Mouse (Mus musculus) MEL (cell line): ENCODE results near the gene Prss34. TPM values are rescaled to one million over a fixed set of nuclear protein-coding genes. Genes with fewer than 3 reads are reported as not detected.

Source experiments
- DNase-seq: peaks from one replicate; pipeline ENCODE4 v3.0.0; 2011; ENCODE audit warnings: low read depth, low spot score
- H3K27ac ChIP-seq: 2 replicates; pipeline ENCODE4 v1.5.1; 2012; ENCODE audit warnings: low read depth, mild to moderate bottlenecking, control low read depth, low read length, moderate library complexity; ENCODE audit not compliant: control insufficient read depth
- H3K27me3 ChIP-seq, 2 experiments: fragments of 150-350 bp in 1 of 2; sonication (generic) in 1 of 2; 2 replicates each; pipeline ENCODE4 v1.6.1; 2012; ENCODE audit warnings: low read length in 2 of 2, mild to moderate bottlenecking in 2 of 2, improper control_type of control experiment in 1 of 2, moderate library complexity in 1 of 2; ENCODE audit not compliant: insufficient read depth in 2 of 2, control insufficient read depth in 1 of 2
- H3K36me3 ChIP-seq, 2 experiments: 2 replicates each; pipeline ENCODE4 v1.6.1; 2012 to 2014; ENCODE audit warnings: low read length in 2 of 2, improper control_type of control experiment in 1 of 2, inconsistent platforms in 1 of 2, mild to moderate bottlenecking in 1 of 2; ENCODE audit not compliant: insufficient read depth in 2 of 2, control insufficient read depth in 1 of 2
- H3K4me1 ChIP-seq, 2 experiments: fragments of 150-350 bp in 1 of 2; sonication (generic) in 1 of 2; 2 replicates each; pipeline ENCODE4 v1.6.1; 2012; ENCODE audit warnings: low read length in 2 of 2, improper control_type of control experiment in 1 of 2, mild to moderate bottlenecking in 1 of 2; ENCODE audit not compliant: insufficient read depth in 2 of 2, control insufficient read depth in 1 of 2
- H3K4me3 ChIP-seq, 2 experiments: fragments of 150-350 bp in 1 of 2; sonication (generic) in 1 of 2; 2 replicates each; pipeline ENCODE4 v1.5.1; 2012; ENCODE audit warnings: low read depth in 2 of 2, low read length in 2 of 2, mild to moderate bottlenecking in 2 of 2, moderate library complexity in 2 of 2, control low read depth in 1 of 2, improper control_type of control experiment in 1 of 2; ENCODE audit not compliant: control insufficient read depth in 1 of 2, insufficient read depth in 1 of 2
- H3K79me2 ChIP-seq: 2 replicates; pipeline ENCODE4 v1.6.1; 2012; ENCODE audit warnings: mild to moderate bottlenecking, low read length, moderate library complexity; ENCODE audit not compliant: control insufficient read depth, poor library complexity, insufficient read depth
- H3K9ac ChIP-seq: 2 replicates; pipeline ENCODE4 v1.6.1; 2012; ENCODE audit warnings: low read depth, mild to moderate bottlenecking, control low read depth, low read length, moderate library complexity; ENCODE audit not compliant: control insufficient read depth, poor library complexity, severe bottlenecking
- H3K9me3 ChIP-seq: fragments of 150-350 bp; sonication (generic); replicated peaks from 2 replicates; pipeline ENCODE4 v1.6.1; 2012; ENCODE audit warnings: mild to moderate bottlenecking, low read length, improper control_type of control experiment, moderate library complexity; ENCODE audit not compliant: insufficient read depth
- ELF1 ChIP-seq: IDR thresholded peaks from 2 replicates; pipeline ENCODE4 v1.6.1; 2014; ENCODE audit warnings: low read depth, mild to moderate bottlenecking, inconsistent platforms, low read length, improper control_type of control experiment, moderate library complexity
- GATA1 ChIP-seq: IDR thresholded peaks from 2 replicates; pipeline ENCODE4 v1.6.1; 2011; ENCODE audit warnings: low read depth, low read length, improper control_type of control experiment
- HCFC1 ChIP-seq: IDR thresholded peaks from 2 replicates; pipeline ENCODE4 v1.6.1; 2012; ENCODE audit warnings: low read depth, mild to moderate bottlenecking, inconsistent platforms, low read length, improper control_type of control experiment, moderate library complexity
- KAT2A ChIP-seq: conservative IDR thresholded peaks from 2 replicates; pipeline ENCODE4 v1.6.1; 2012; ENCODE audit warnings: low read depth, low read length, improper control_type of control experiment, inconsistent platforms
- MAFK ChIP-seq: IDR thresholded peaks from 2 replicates; pipeline ENCODE4 v1.6.1; 2011; ENCODE audit warnings: low read depth, mild to moderate bottlenecking, low read length, improper control_type of control experiment, borderline replicate concordance
- MAX ChIP-seq: IDR thresholded peaks from 2 replicates; pipeline ENCODE4 v1.6.1; 2011; ENCODE audit warnings: low read length, improper control_type of control experiment
- MXI1 ChIP-seq: IDR thresholded peaks from 2 replicates; pipeline ENCODE4 v1.6.1; 2011; ENCODE audit warnings: mild to moderate bottlenecking, low read depth, low read length, improper control_type of control experiment
- MYC ChIP-seq: IDR thresholded peaks from 2 replicates; pipeline ENCODE4 v1.6.1; 2011; ENCODE audit warnings: low read depth, mild to moderate bottlenecking, low read length, improper control_type of control experiment, moderate library complexity
- NRF1 ChIP-seq: IDR thresholded peaks from 2 replicates; pipeline ENCODE4 v1.6.1; 2014; ENCODE audit warnings: low read depth, mild to moderate bottlenecking, inconsistent platforms, low read length, improper control_type of control experiment, moderate library complexity; ENCODE audit not compliant: poor library complexity, insufficient read depth, severe bottlenecking
- POLR2A ChIP-seq, 2 experiments: IDR thresholded peaks; 2 replicates each; pipeline ENCODE4 v1.6.1; 2011 to 2012; ENCODE audit warnings: low read length in 2 of 2, mild to moderate bottlenecking in 2 of 2, control low read depth in 1 of 2, improper control_type of control experiment in 1 of 2, low read depth in 1 of 2, moderate library complexity in 1 of 2; ENCODE audit not compliant: control insufficient read depth in 1 of 2, insufficient read depth in 1 of 2, poor library complexity in 1 of 2
- POLR2AphosphoS5 ChIP-seq: IDR thresholded peaks from 2 replicates; pipeline ENCODE4 v1.6.1; 2012; ENCODE audit warnings: low read depth, borderline replicate concordance, mild to moderate bottlenecking, inconsistent platforms, low read length, moderate library complexity, mixed read lengths
- RAD21 ChIP-seq: IDR thresholded peaks from 2 replicates; pipeline ENCODE4 v1.6.1; 2011; ENCODE audit warnings: mild to moderate bottlenecking, low read depth, low read length, improper control_type of control experiment
- RCOR1 ChIP-seq: IDR thresholded peaks from 2 replicates; pipeline ENCODE4 v1.6.1; 2012; ENCODE audit warnings: low read depth, mild to moderate bottlenecking, inconsistent platforms, low read length, improper control_type of control experiment
- SMC3 ChIP-seq: IDR thresholded peaks from 2 replicates; pipeline ENCODE4 v1.6.1; 2011; ENCODE audit warnings: low read depth, low read length, improper control_type of control experiment
- TAL1 ChIP-seq: IDR thresholded peaks from 2 replicates; pipeline ENCODE4 v1.6.1; 2012; ENCODE audit warnings: mild to moderate bottlenecking, inconsistent platforms, low read length, moderate library complexity, mixed read lengths
- TBP ChIP-seq: IDR thresholded peaks from 2 replicates; pipeline ENCODE4 v1.8.0; 2011; ENCODE audit warnings: low read depth, low read length, improper control_type of control experiment
- USF1 ChIP-seq: IDR thresholded peaks from 2 replicates; pipeline ENCODE4 v1.6.1; 2014; ENCODE audit warnings: low read depth, mild to moderate bottlenecking, inconsistent platforms, low read length, improper control_type of control experiment, moderate library complexity
- ZKSCAN1 ChIP-seq: IDR thresholded peaks from 2 replicates; pipeline ENCODE4 v1.6.1; 2012; ENCODE audit warnings: low read depth, mild to moderate bottlenecking, inconsistent platforms, low read length, improper control_type of control experiment, moderate library complexity
- ZNF384 ChIP-seq: IDR thresholded peaks from 2 replicates; pipeline ENCODE4 v1.6.1; 2012; ENCODE audit warnings: low read depth, mild to moderate bottlenecking, inconsistent platforms, low read length, improper control_type of control experiment
- polyA plus RNA-seq, 2 experiments: library from polyadenylated mRNA; stranded (reverse) in 1 of 2; unstranded in 1 of 2; fragments of >175 nt in 1 of 2; fragments of >200 nt in 1 of 2; gene quantifications; 2 replicates each; pipeline versions ENCODE4 v1.2.1 to v1.2.4; 2012; ENCODE audit warnings: low replicate concordance in 2 of 2, low read depth in 1 of 2; ENCODE audit not compliant: insufficient read length in 2 of 2, insufficient read depth in 1 of 2, missing spikeins in 1 of 2
- total RNA-seq: library from RNA; depleted of rRNA; stranded (reverse); fragments of 300-350 nt; gene quantifications from 2 replicates; pipeline ENCODE4 v1.2.3, GENCODE M21; 2012; rRNA removed

Prss34 gene
- total RNA-seq, result not detected in 2 replicates
- not detected for polyA plus RNA-seq

DNA sequence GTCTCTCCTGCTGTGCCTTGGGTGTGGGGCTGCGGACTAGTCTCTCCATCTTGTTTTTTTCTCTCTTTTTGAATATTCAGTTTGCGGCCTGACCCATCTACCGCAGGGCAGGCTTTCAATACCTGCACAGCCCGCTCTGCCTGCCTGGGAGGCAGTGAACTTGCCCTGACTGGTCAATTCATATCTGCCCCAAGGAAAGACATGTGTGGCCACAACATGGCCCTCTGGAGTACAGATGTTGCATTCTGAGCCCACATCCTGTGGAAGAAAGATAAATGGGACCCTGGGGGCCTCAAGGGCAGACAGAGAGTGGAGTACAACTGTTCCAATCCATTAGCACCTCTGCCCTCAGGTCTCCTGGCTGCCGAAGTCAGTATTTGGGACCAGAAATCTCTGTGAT, at the start of gene Prss34:
Gene Prss34 (plus strand): TSS at position 301 of the 400 bp plus-strand sequence.
- H3K9ac ChIP-seq, result no peak within 1 kb of the TSS
- no peaks in the 10 kb centered on the region; a peak in 2 of 4 replicates for H3K27me3 ChIP-seq
- H3K9me3 ChIP-seq, result no peaks in the 10 kb centered on the region
- H3K27ac ChIP-seq, result no peak within 1 kb of the TSS
- DNase-seq, result no peak
- peaks cover 0 to 15% of the 10 kb centered on the region in 2 experiments; a peak in 2 of 4 replicates for H3K36me3 ChIP-seq
- no peak for TF ChIP-seq ELF1
- TF ChIP-seq MAX, result no peak
- no peak for TF ChIP-seq ZNF384
- no peak for TF ChIP-seq MYC
- H3K79me2 ChIP-seq, result no peaks in the 10 kb centered on the region
- peaks cover 12 to 25% of the 10 kb centered on the region in 2 experiments for H3K4me1 ChIP-seq
- no peak within 1 kb of the TSS for H3K4me3 ChIP-seq

GRCm38 (mm10) chr17:25250181-25250835, 47.9 kb upstream of the Prss34 start:
- Histone ChIP-seq H3K27ac (no peak overlapping the region), H3K9me3 (no peaks in the 10 kb centered on the region), H3K27me3 (no peaks in the 10 kb centered on the region), H3K36me3 (no peaks in the 10 kb centered on the region), H3K79me2 (no peaks in the 10 kb centered on the region), H3K4me3 (no peak overlapping the region), H3K9ac (no peak overlapping the region)
- DNase-seq, result no peak
- TF ChIP-seq MAFK (no peak), POLR2A (IDR thresholded peaks at IDR 0.05; ENCODE audit: control insufficient read depth in 1 of 2, insufficient read depth in 1 of 2, low read depth in 1 of 2, low read length in 2 of 2, poor library complexity in 1 of 2) (no peak), USF1 (no peak), TAL1 (no peak), ZKSCAN1 (no peak), KAT2A (no peak), SMC3 (no peak), POLR2AphosphoS5 (no peak), MXI1 (no peak), NRF1 (no peak), RAD21 (no peak), MAX (no peak), HCFC1 (no peak), RCOR1 (no peak), TBP (no peak), ZNF384 (no peak), GATA1 (no peak)
- TF ChIP-seq, all 39 proteins: peak for 0
- H3K4me1 ChIP-seq, result no peaks in the 10 kb centered on the region
